Mouse (Mus musculus): ENCODE measurements around the gene Mthfr. TPM values are rescaled to one million over a fixed set of nuclear protein-coding genes. Genes with fewer than 3 reads are reported as not detected.

Gene Mthfr
- polyA plus RNA-seq (2015; fragmentation: Nextera tagmentation; extraction: Ambion mirVana): 8.3 and 9.0 TPM in 2 replicates

DNA sequence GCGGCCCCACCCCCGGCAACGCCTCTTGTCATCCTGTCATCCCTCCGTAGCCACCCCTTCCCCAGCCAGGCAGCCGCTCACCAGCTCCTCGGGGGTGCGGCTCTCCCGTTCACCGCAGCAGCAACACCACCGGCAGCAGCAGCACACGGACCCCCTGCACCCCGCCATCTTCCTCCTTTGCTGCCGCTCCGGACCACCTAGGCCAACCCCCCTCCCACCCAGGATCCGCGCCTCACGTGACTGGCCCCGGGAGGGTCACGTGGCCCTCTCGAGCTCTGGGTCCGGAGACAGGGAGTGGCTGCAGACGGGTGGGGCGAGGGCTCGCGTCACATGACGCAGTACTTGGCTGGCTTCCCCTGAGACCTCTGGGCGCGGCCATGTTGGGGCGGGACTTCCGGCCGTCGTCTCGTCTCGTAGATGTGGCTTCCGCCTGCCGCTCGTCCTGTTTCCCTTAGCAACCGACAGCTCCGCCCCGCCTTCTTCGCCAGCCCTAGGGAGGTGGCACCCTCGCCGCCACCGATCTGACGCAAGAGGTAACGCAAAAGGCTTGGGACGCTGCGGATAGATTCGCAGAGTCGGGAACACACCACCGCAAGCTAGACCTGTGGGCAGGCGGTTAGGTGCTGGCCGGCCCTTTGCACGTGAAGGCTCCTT is at the start of gene Mthfr, which contains the start of gene Clcn6:
Mthfr (plus strand) TSS at position 478 of the 654 bp plus-strand sequence.
Clcn6 (minus strand) TSS at position 222 of the 654 bp plus-strand sequence.
- DNase-seq (ENCODE audit: low spot score): peak; percentile 99

- DNase-seq (ENCODE audit: low spot score): no peak
Measured at GRCm38 (mm10) chr4:147993571-147994095, 45.2 kb upstream of the Mthfr start.

DNA sequence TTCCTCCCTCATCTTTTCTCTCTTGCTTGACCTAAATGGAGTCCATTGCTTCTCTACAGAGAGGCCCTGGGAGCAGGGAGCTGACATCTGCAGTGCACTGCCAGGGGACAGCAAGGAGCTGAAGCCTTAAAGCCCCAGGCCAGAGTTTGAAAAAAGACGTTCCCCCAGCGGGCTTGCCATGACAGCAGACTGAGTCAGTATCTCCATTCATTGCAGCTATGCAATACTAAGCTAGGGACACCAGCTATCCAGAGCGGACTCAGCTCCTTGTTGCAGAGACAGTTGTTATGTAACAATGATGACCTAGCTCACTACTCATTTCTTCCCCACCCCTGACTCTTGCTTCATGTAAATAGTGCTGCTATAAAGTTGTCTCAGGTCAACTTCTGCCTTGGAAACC is 43.6 kb upstream of the Mthfr start:
- no peak for DNase-seq (ENCODE audit: low spot score)

DNA sequence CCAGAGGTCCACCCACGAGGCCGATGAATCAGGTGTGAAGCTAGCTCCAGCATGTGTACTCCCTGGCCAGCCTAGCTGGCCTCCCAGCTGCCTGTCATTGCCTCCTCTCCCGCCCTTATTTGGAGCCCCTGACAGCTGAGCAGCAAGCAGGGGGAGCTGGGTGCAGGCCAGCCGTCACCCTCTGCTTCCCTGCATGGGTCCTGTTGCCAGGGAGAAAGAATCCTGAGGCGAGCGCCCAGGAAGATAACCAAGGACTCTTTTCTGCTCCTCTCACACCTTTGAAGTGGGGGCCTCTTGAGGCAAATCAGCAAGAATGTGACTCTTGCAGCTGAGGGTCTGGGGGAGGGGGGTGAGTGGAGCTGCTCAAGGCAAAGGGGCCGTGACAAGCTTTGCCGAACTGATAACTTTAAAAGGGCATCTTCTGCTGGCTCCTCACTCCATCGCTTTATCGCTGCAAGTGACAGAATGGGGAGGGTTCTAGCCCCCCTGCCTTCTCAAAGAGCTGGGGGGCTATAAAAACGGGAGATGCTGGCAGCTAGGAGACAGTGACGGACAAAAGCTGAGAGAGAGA is 38.6 kb upstream of the Mthfr start, which contains the start of gene Nppa:
Nppa (plus strand) TSS at position 521 of the 571 bp plus-strand sequence.
- no peak for DNase-seq (ENCODE audit: low spot score)

DNA sequence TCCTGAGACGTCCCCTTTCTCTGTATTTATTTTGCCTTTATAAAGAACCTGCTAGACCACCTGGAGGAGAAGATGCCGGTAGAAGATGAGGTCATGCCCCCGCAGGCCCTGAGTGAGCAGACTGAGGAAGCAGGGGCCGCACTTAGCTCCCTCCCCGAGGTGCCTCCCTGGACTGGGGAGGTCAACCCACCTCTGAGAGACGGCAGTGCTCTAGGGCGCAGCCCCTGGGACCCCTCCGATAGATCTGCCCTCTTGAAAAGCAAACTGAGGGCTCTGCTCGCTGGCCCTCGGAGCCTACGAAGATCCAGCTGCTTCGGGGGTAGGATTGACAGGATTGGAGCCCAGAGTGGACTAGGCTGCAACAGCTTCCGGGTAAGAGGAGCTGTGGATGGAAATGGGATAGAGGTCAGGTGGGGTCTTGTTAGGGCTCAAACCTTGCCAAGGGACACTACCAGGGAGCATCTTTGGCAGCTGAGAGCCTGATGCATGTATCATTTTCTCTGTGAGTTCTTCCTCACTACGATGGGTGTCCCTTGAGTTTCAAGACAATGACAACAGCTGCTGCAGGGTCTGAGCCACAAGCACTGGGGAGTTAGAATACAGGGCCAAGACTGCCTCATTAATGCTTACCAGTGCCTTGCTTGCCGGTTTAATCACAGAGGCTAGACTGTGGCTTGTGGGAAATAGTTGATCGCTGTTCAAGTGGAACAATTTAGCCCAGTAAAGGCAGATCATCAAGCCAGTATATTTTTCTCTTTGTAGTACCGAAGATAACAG is 37.7 kb upstream of the Mthfr start:
- DNase-seq (ENCODE audit: low spot score): no peak

DNA sequence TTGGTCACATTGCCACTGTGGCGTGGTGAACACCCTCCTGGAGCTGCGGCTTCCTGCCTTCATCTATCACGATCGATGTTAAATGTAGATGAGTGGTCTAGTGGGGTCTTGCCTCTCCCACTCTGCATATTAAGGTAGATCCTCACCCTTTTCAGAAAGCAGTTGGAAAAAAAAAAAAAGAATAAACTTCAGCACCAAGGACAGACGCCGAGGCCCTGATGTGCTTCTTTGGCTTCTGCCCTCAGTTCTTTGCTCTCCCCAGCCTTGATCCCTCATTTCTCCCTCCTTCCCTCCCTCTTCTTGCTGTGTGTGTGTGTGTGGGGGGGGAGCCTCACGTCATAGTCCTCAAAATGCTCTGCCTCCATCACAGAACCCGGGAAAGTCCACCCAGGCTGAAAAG is 37.0 kb upstream of the Mthfr start:
- no peak for DNase-seq (ENCODE audit: low spot score)

DNA sequence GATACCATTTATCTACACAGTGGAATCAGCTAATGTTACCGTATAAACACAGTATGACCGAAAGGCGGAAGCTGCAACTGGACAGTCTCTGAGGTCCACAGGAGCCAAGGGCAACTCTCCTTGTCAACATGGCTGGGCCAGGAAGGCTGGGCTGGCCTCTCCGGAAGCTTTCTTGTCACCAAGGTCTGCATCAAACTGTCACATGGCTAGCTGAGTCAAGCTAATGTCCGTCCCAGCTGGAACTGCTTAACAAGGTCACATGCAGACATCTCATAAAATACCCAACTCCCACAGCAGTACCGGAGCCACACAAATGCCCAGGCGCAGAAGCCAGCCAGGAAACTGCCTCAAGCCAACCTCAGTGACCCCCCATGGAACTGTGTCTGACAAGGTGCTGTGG is 34.5 kb upstream of the Mthfr start:
- DNase-seq (ENCODE audit: low spot score): no peak

GRCm38 (mm10) chr4:148008412-148008811 is 30.5 kb upstream of the Mthfr start:
- no peak for DNase-seq (ENCODE audit: low spot score)

DNA sequence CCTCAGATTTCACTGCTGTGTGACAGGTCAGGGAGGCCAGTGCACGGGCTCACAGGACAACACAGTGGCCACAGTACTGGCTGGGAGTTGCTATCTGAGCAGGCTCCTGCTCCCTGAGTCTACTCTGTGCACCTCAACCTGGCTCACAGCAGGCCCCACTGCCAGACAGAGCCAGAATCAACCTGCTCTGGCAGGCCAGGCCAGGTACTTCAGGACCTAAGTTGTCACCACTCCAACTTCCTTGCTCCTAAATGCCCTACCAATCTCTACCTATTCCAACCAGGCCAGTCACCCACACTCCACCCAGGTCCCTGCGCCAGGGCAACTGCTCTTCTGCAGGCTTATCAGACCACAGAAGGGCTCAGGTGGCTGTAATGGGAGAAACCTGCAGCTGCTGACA is 29.2 kb upstream of the Mthfr start:
- no peak for DNase-seq (ENCODE audit: low spot score)

DNA sequence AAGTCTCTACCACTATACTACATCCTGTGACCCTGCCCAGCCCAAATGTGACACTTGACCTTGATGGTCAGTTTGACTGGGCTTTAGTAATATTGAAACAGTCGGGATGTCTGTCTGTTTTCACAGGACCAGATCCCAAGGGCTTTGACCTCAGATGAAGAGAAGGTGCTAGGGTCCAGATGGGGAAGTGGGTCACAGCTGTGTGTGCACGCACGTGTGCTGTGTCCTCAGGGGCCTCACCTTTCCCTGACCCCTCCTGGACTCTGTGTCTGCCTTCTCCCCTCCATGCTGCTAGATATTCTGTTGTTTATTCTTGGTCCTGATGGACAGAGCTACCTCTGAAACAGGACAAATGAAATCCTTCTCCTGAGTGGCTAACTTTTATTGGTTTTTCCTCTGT is 27.5 kb upstream of the Mthfr start:
- no peak for DNase-seq (ENCODE audit: low spot score)

DNA sequence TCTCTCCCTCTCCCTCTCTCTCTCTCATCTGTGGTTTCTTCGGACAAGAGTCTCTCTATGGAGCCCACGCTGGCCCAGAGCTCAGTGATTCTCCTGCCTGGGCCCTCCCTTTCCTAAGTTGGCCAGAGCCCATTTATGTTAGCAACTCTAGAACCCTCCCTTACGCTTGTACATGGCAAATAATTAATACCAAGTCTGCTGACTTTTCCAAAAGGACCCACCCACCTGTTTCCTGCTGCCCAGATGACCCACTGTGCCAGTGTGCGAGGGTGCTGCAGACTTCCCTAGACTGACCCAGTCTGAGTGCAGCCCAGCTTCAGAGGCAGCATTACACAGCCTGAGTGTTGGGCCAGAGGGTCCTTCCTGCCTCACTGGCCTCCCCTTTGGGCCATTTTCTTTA is 26.7 kb upstream of the Mthfr start:
- no peak for DNase-seq (ENCODE audit: low spot score)

DNA sequence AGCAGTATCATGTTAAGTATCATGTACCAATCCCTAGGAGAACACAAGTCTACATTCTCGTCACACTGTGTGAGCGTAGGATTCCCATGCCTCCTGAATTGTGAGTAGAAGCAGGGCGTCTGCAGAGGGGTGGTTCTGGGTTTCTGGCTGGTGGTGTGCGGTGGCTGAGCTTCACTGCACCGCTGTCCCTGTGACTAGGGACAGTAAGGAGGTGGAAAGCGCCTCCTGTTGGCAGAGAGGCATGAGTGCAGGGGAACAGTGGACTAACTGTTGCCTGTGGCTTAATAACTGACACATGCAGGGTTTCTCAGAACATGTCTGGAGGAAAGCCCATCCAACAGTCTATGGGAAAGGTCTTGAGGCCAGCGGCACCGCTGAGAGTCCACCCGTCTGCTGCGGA is 23.5 kb upstream of the Mthfr start:
- no peak for DNase-seq (ENCODE audit: low spot score)

DNA sequence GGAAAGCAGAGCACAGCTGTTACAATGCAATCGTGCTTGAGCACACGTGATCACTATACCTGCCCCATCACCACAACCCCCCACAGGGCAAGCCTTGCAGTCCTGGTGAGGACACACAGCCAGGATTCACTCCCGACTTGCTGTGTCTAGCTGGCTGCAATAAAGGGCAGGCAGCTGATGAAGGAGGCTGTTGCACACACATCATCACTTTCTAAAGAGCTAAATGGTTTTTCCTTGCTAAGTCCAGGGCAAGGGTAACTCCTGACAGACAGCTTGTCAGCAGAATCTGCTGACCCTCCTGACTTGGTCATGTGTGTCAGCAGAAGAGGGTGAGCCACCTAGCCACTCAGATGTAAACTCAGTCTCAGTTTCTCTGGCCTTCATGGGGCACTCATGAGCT is 21.9 kb upstream of the Mthfr start:
- DNase-seq (ENCODE audit: low spot score): no peak

DNA sequence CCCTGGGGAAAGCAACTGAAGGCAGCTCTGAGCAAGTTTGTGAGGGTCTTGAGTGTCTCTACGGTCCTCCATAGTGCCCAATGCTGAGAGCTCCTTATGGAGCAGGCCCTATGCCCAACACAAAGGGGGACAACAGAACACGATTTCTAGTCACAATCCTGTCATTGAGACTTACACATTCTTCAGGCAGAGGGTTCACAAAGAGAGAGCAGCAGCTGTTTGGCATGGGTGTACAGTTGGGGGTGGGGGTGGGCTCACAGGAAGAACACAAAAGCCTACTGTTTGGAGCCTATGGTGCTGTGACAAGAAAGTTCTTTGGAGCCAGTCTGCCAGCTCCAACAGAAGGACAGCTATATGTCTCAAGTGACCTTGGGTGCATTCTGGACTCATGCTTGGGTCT is 20.5 kb upstream of the Mthfr start:
- no peak for DNase-seq (ENCODE audit: low spot score)

DNA sequence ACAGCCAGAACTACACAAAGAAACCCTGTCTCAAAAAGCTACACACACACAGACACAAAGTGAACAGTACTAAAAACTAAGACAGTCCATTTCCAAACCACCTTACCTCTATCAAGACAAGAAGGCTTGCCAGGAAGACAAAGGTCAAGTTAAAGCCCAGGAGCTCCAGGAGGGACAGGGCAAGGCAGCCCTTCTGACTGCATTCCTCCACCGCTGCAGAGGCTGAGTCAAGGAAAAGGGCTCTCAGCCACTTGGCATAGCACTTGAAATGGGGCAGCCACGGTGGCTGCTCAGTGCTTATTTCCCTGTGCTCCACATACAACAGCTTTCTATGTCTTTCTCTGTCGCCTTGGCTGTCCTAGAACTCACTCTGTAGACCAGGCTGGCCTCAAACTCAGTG is 14.9 kb upstream of the Mthfr start:
- no peak for DNase-seq (ENCODE audit: low spot score)

DNA sequence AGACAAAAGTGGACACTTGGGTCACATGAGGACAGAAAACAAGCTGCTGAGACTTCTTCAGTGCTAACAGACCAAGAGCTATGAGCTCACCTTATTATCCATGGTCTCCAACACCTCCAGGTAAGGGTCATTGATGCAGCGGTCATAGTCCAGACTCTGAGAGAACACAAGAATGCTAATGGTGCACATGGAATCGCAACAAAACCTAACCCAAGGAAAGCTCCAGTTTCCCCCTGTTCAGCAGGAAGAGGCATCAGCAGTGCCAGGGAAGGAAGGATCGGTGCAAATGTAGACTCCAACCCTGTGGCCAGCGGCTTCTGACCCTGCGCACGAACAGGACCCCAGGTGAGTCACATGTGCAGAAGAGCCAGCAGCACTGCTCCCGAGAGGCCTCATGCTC is 9.6 kb upstream of the Mthfr start:
- DNase-seq (ENCODE audit: low spot score): no peak

DNA sequence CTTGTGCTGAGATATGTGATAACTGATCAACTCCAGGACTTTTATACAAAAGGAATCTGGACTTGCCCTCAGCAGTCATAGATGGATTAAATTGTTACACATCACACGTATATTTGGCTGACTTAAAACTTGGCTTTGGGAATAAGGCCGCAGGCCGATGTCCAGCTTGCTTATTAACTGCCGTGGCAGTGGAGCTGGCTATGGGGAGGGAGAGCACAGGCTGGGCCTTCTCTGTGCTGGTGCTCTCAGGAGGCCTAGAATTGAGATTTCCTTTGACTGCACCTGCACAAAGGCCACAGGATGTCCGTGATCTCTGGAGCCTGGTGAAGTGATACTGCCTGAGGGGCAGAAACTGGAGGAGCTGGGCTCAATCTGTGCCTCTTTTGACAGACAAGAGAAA is 8.4 kb upstream of the Mthfr start:
- no peak for DNase-seq (ENCODE audit: low spot score)

GRCm38 (mm10) chr4:148033858-148034410 is 4.9 kb upstream of the Mthfr start:
- DNase-seq (ENCODE audit: low spot score): no peak

- no peak for DNase-seq (ENCODE audit: low spot score)
Measured at GRCm38 (mm10) chr4:148035440-148035839, 3.4 kb upstream of the Mthfr start.

DNA sequence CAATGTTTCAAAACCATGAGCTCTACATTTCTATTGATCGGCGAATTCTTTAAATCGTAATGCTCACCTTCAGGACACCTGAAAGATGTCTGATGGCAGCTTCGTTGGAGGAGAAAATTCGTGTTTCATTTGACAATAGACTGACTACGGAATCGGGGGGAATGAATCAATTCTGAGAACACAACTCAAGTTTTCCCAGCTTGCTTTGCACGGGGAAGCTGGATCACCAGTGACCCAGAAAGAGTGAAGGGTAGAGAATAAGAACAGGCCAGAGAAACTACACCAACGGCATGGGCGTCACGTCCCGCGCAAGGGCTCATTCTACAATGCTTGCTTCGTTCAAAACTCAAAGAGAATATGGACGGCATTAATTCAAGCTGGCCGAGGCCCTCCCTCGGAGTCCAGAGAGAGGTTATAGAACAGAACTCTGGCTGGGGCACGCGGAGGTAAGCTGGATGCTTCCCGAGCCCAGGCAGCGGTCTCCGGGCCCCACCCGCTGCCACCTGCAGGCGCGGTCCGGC is 738 bp upstream of the Mthfr start:
- DNase-seq (ENCODE audit: low spot score): no peak

- peak; percentile 22 for DNase-seq (ENCODE audit: low spot score)
Measured at GRCm38 (mm10) chr4:148039254-148040028, 564 bp downstream of the Mthfr start.
